Mouse (Mus musculus) small intestine, adult 2 months (tissue): ENCODE measurements around the gene Tia1.

Source experiments
- CTCF ChIP-seq: fragments of 200-500 bp; IDR thresholded peaks from 2 replicates; pipeline ENCODE4 v1.5.1; 2012; ENCODE audit warnings: low read depth, mild to moderate bottlenecking, control low read depth, inconsistent platforms, low read length, moderate library complexity, mixed read lengths; ENCODE audit not compliant: insufficient replicate concordance, insufficient read length; ENCODE audit errors: extremely low read depth
- POLR2A ChIP-seq: fragments of 200-500 bp; IDR thresholded peaks from 2 replicates; pipeline ENCODE4 v1.6.1; 2012; ENCODE audit warnings: low read depth, mild to moderate bottlenecking, control low read depth, inconsistent platforms, low read length, moderate library complexity

- TF ChIP-seq CTCF (no peak), POLR2A (no peak)
Measured at GRCm38 (mm10) chr6:86366853-86367249, 37.2 kb upstream of the Tia1 start.
